Mouse (Mus musculus) ES-Bruce4 (cell line): ENCODE results near the gene Tmem108. TPM values are rescaled to one million over a fixed set of nuclear protein-coding genes. Genes with fewer than 3 reads are reported as not detected.
A peak's percentile ranks its signal among the peaks of the same experiment; 100 is the strongest.

ENCODE experiments used
- H3K27ac ChIP-seq: 2 replicates; pipeline ENCODE4 v1.5.1; 2012; ENCODE audit warnings: low read length, inconsistent platforms; ENCODE audit not compliant: insufficient read depth
- H3K27me3 ChIP-seq: 2 replicates; pipeline ENCODE4 v1.6.1; 2012; ENCODE audit warnings: mild to moderate bottlenecking, low read length, inconsistent platforms; ENCODE audit not compliant: control insufficient read depth, poor library complexity, insufficient read depth, severe bottlenecking
- H3K36me3 ChIP-seq: 2 replicates; pipeline ENCODE4 v1.6.1; 2012; ENCODE audit warnings: inconsistent platforms, mild to moderate bottlenecking, low read length, moderate library complexity; ENCODE audit not compliant: control insufficient read depth, poor library complexity, insufficient read depth, severe bottlenecking
- H3K4me1 ChIP-seq: one replicate; pipeline ENCODE4 v1.8.1; 2011; ENCODE audit warnings: low read length; ENCODE audit not compliant: control insufficient read depth, insufficient read depth
- H3K4me3 ChIP-seq: 2 replicates; pipeline ENCODE4 v1.5.1; 2011; ENCODE audit warnings: low read depth, mild to moderate bottlenecking, low read length
- H3K9ac ChIP-seq: 2 replicates; pipeline ENCODE4 v1.6.1; 2012; ENCODE audit warnings: low read depth, mild to moderate bottlenecking, inconsistent platforms; ENCODE audit not compliant: poor library complexity, severe bottlenecking
- H3K9me3 ChIP-seq: replicated peaks from 2 replicates; pipeline ENCODE4 v1.6.1; 2012; ENCODE audit warnings: mild to moderate bottlenecking, low read length, inconsistent platforms; ENCODE audit not compliant: control insufficient read depth, poor library complexity, insufficient read depth, severe bottlenecking
- CTCF ChIP-seq: IDR thresholded peaks from one replicate; pipeline ENCODE4 v1.8.1; 2011; ENCODE audit warnings: low read depth, low read length
- EP300 ChIP-seq: IDR thresholded peaks from 2 replicates; pipeline ENCODE4 v1.6.1; 2011; ENCODE audit warnings: low read depth, low read length; ENCODE audit not compliant: insufficient read depth
- POLR2A ChIP-seq: IDR thresholded peaks from one replicate; pipeline ENCODE4 v1.8.1; 2011; ENCODE audit warnings: low read length; ENCODE audit not compliant: insufficient read depth
- polyA plus RNA-seq: library from polyadenylated mRNA; stranded (reverse); fragments of >200 nt; gene quantifications from 2 replicates; pipeline ENCODE4 v1.2.4, GENCODE M21; 2011; ENCODE audit warnings: low read depth; ENCODE audit not compliant: missing spikeins, insufficient read depth, insufficient read length

The Tmem108 gene
- polyA plus RNA-seq, 1 experiment = 2.1 TPM

GRCm38 (mm10) chr9:103780598-103780997 is 19.0 kb upstream of the Tmem108 start:
- H3K4me3 ChIP-seq = no peak overlapping the region

DNA sequence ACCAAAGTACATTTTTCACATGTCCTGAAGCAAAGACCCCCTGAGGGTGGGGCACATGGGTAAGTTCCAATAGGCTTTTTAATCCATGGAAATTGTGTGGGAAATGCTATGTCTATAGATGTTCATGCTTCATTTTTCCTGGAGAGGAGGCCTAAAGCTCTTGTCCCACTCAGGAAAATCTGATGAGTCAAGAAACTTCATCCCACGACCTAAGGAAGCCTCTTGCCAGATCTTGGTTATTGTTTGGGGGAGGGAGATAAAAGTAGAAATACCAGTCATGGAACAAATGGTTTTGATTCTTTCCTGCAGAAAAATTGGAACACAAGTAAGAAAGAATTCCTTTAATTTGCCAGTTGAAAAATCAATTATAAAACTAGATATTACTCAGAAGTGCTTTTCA is 16.5 kb upstream of the Tmem108 start:
- H3K4me3 ChIP-seq = no peak overlapping the region
- H3K9me3 ChIP-seq = no peaks in the 10 kb centered on the region
- no peaks in the 10 kb centered on the region for H3K36me3 ChIP-seq
- H3K27me3 ChIP-seq = no peaks in the 10 kb centered on the region
- H3K9ac ChIP-seq = no peak overlapping the region
- H3K4me1 ChIP-seq = no peaks in the 10 kb centered on the region
- no peak overlapping the region for H3K27ac ChIP-seq
- no peak for TF ChIP-seq EP300
- no peak for TF ChIP-seq POLR2A
- TF ChIP-seq CTCF = no peak

More at GRCm38 (mm10) chr9:103780598-103780997, 19.0 kb upstream of the Tmem108 start:
- no peak overlapping the region for H3K9ac ChIP-seq
- no peak overlapping the region for H3K27ac ChIP-seq
- H3K9me3 ChIP-seq = no peaks in the 10 kb centered on the region
- no peaks in the 10 kb centered on the region for H3K36me3 ChIP-seq
- H3K27me3 ChIP-seq = no peaks in the 10 kb centered on the region
- TF ChIP-seq EP300 = no peak
- TF ChIP-seq CTCF = no peak
- no peak for TF ChIP-seq POLR2A
- no peaks in the 10 kb centered on the region for H3K4me1 ChIP-seq

- Histone ChIP-seq H3K27me3 (peaks cover 5% of the 10 kb centered on the region), H3K4me3 (peak overlapping the region; percentile 73), H3K9me3 (no peaks in the 10 kb centered on the region), H3K4me1 (no peaks in the 10 kb centered on the region), H3K27ac (no peak overlapping the region), H3K36me3 (no peaks in the 10 kb centered on the region), H3K9ac (peak overlapping the region; percentile 46)
- TF ChIP-seq POLR2A (no peak), CTCF (no peak), EP300 (no peak)
Observed at GRCm38 (mm10) chr9:103761151-103761571, 476 bp downstream of the Tmem108 start.

DNA sequence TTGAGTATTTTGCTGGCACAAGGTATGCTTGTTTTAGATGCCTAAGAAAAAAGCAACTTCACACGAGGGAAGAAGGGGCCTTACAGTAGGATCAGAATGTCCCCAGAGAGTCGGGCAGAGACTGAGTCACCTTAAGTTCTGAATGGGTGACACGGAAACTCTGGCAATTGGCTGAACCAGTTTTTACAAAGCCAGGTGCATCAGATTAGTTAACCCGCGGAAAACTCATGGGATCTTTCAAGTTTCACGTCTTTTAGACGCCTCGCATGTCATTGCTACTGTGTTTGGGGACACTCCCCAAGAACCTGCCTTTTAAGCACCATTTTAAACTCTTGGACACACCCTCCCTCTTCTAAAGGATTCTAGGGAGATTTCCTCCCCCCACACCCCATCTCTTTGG is 1.3 kb downstream of the Tmem108 start:
- peaks cover 5% of the 10 kb centered on the region for H3K27me3 ChIP-seq
- H3K27ac ChIP-seq = no peak overlapping the region
- H3K36me3 ChIP-seq = no peaks in the 10 kb centered on the region
- TF ChIP-seq POLR2A (no peak), EP300 (no peak), CTCF (no peak)
- H3K4me3 ChIP-seq = no peak overlapping the region
- no peaks in the 10 kb centered on the region for H3K9me3 ChIP-seq
- no peaks in the 10 kb centered on the region for H3K4me1 ChIP-seq
- H3K9ac ChIP-seq = no peak overlapping the region

GRCm38 (mm10) chr9:103759829-103760228 is 1.8 kb downstream of the Tmem108 start:
- Histone ChIP-seq H3K4me1 (no peaks in the 10 kb centered on the region), H3K9ac (no peak overlapping the region), H3K4me3 (no peak overlapping the region), H3K9me3 (no peaks in the 10 kb centered on the region), H3K27ac (no peak overlapping the region), H3K27me3 (peaks cover 5% of the 10 kb centered on the region), H3K36me3 (no peaks in the 10 kb centered on the region)
- no peak for TF ChIP-seq POLR2A
- TF ChIP-seq CTCF = no peak
- no peak for TF ChIP-seq EP300

DNA sequence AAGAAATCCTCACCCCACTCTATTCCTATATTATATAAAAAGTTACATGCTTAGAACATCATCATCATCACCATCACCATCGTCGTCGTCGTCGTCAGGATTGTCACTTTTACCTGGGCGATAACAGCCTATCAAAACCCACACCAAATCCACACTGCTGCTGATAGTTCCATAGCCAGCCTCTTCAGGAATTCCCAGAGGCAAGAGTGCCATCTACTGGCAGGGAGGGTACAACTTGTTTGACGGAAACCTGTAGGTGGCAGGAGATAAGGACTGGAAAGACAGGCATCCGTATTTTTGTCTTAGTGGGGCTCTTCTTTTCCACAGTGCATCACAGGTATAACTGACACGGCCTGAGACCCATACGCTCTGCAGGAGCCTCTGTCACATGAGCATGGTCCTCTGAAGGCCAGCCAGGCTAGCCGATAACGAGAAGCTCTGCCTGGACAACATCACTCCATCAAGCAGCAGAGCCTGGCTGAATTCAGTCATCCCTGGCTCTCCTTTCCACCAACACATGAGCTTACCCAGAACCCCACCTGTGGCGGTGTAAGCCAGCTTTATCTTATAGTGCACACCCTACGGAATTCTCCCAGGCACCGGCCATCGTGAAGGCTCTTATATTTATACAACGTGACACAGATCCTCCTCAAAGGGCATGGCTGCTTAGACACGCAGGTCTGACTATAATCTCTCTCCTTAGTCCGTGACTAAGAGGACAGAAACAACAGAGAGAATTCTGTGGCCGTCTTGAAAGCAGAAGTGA is 2.5 kb downstream of the Tmem108 start:
- Histone ChIP-seq H3K4me3 (no peak overlapping the region), H3K9me3 (no peaks in the 10 kb centered on the region), H3K4me1 (no peaks in the 10 kb centered on the region)

More for the DNA sequence above, 2.5 kb downstream of the Tmem108 start:
- H3K27ac ChIP-seq = no peak overlapping the region
- TF ChIP-seq CTCF = peak; percentile 76
- no peak for TF ChIP-seq POLR2A
- no peak overlapping the region for H3K9ac ChIP-seq
- H3K36me3 ChIP-seq = no peaks in the 10 kb centered on the region
- H3K27me3 ChIP-seq = peaks cover 5% of the 10 kb centered on the region
